In the genomic region with DNA sequence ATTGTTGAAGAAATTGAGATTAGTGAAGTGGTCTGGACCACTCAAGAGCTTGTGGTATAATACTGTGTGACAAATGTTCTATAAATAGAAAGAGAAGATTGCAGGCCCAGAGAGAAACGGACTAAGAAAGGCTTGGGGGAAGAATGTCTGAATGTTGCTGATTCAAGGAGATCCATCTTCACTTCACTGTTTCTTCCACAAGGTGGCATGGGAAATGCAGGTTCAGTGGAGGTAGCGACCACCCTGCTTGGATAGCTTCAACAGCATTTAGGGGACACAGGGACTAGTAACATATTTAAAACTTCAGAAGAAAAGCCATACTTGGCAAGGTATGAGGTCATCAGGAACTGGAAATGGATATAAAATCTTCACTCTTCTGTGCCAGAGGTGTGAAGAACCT, we compare ENCODE assay signal across 19 mouse cellular contexts.
DNase-seq lines count a peak whose midpoint lies in the region; ATAC-seq and TF ChIP-seq lines count a peak whose summit lies in the region.
"Had no signal": no experiment of that assay in that cellular context is flagged by ENCODE, and none has a peak within 500 bp of the region (broad histone marks: within the 10 kb centered on the region; RNA-seq: fewer than 3 reads in every experiment).

No protein-coding gene starts in this region.

- H3K4me3 ChIP-seq in kidney, postnatal 0 days (replicated peaks; ENCODE audit: low read depth, low read length), result no peak overlapping the region
- no peak overlapping the region for H3K4me3 ChIP-seq in kidney, embryonic 16.5 days (ENCODE audit: low read length)
- H3K4me3 ChIP-seq in stomach, postnatal 0 days (ENCODE audit: low read depth, low read length), result no peak overlapping the region
- H3K4me3 ChIP-seq: forebrain, embryonic 10.5 days; limb, embryonic 10.5 days had no signal

- no peak for DNase-seq in frontal cortex, postnatal 10 days (ENCODE audit: low spot score in 2 of 2)
- DNase-seq in kidney, postnatal 0 days (ENCODE audit: low spot score), result no peak
- DNase-seq in thymus, postnatal 0 days (ENCODE audit: low spot score), result peak; percentile 15
- no peak for DNase-seq in thymus, postnatal 36 days
- DNase-seq in stomach, postnatal 0 days (ENCODE audit: low spot score), result no peak
- DNase-seq in urinary bladder, postnatal 14 days (ENCODE audit: low spot score), result no peak
- DNase-seq: adrenal gland, postnatal 10 days; cerebellum, adult 8-10 months; gastrocnemius, postnatal 25 days; layer of hippocampus, postnatal 36 days; lung, adult 18-20 months; retina, postnatal 1 day had no signal

- H3K4me1 ChIP-seq in kidney, postnatal 0 days (replicated peaks; ENCODE audit: insufficient read depth, low read length), result no peaks in the 10 kb centered on the region
- H3K4me1 ChIP-seq in kidney, embryonic 16.5 days (ENCODE audit: insufficient read depth, low read length), result no peaks in the 10 kb centered on the region
- H3K4me1 ChIP-seq in stomach, postnatal 0 days (replicated peaks; ENCODE audit: control insufficient read depth, insufficient read depth), result no peaks in the 10 kb centered on the region
- H3K4me1 ChIP-seq: forebrain, embryonic 10.5 days; limb, embryonic 10.5 days had no signal

- H3K36me3 ChIP-seq in kidney, postnatal 0 days (ENCODE audit: insufficient read depth, low read length), result no peaks in the 10 kb centered on the region
- H3K36me3 ChIP-seq in kidney, embryonic 16.5 days (ENCODE audit: insufficient read depth, low read length), result no peaks in the 10 kb centered on the region
- no peaks in the 10 kb centered on the region for H3K36me3 ChIP-seq in stomach, postnatal 0 days (ENCODE audit: control insufficient read depth, insufficient read depth, low read length)
- H3K36me3 ChIP-seq: forebrain, embryonic 10.5 days; G1E; limb, embryonic 10.5 days had no signal

- H3K27me3 ChIP-seq in kidney, postnatal 0 days (ENCODE audit: insufficient read depth, low read length), result no peaks in the 10 kb centered on the region
- no peaks in the 10 kb centered on the region for H3K27me3 ChIP-seq in kidney, embryonic 16.5 days (ENCODE audit: insufficient read depth, low read length)
- H3K27me3 ChIP-seq in stomach, postnatal 0 days (ENCODE audit: control insufficient read depth, insufficient read depth, low read length), result no peaks in the 10 kb centered on the region

- TF ChIP-seq EP300 in stomach, postnatal 0 days (optimal IDR thresholded peaks at IDR 0.05), result no peak

- H3K27ac ChIP-seq in kidney, postnatal 0 days, result no peak overlapping the region
- H3K27ac ChIP-seq in kidney, embryonic 16.5 days (ENCODE audit: low read length), result no peak overlapping the region
- H3K27ac ChIP-seq in stomach, postnatal 0 days (replicated peaks), result no peak overlapping the region
- H3K27ac ChIP-seq: forebrain, embryonic 10.5 days; limb, embryonic 10.5 days had no signal

- no peaks in the 10 kb centered on the region for H3K9me3 ChIP-seq in kidney, postnatal 0 days (replicated peaks; ENCODE audit: low read length)
- no peaks in the 10 kb centered on the region for H3K9me3 ChIP-seq in kidney, embryonic 16.5 days (ENCODE audit: low read length)
- no peaks in the 10 kb centered on the region for H3K9me3 ChIP-seq in stomach, postnatal 0 days (ENCODE audit: control insufficient read depth, low read length)
- H3K9me3 ChIP-seq: forebrain, embryonic 10.5 days; G1E; limb, embryonic 10.5 days had no signal

- peak; percentile 45 for TF ChIP-seq CTCF in kidney, postnatal 0 days (IDR thresholded peaks at IDR 0.05; ENCODE audit: low read depth)
- TF ChIP-seq CTCF in stomach, postnatal 0 days (IDR thresholded peaks at IDR 0.05; ENCODE audit: low read depth), result peak; percentile 48

- no peak overlapping the region for H3K9ac ChIP-seq in kidney, postnatal 0 days (ENCODE audit: low read depth, low read length)
- H3K9ac ChIP-seq in kidney, embryonic 16.5 days (replicated peaks; ENCODE audit: low read length), result no peak overlapping the region
- no peak overlapping the region for H3K9ac ChIP-seq in stomach, postnatal 0 days (ENCODE audit: low read length)

- H3K4me2 ChIP-seq in kidney, postnatal 0 days (ENCODE audit: low read length), result no peak overlapping the region
- no peak overlapping the region for H3K4me2 ChIP-seq in kidney, embryonic 16.5 days (replicated peaks; ENCODE audit: low read depth, low read length)
- no peak overlapping the region for H3K4me2 ChIP-seq in stomach, postnatal 0 days (replicated peaks; ENCODE audit: low read depth)

- ATAC-seq in frontal cortex, adult (ENCODE audit: low TSS enrichment), result peak; percentile 65; the same call in 1 of the 2 replicates
- ATAC-seq in kidney, postnatal 0 days (replicated peaks; ENCODE audit: low FRiP score, low read depth), result no peak
- no peak for ATAC-seq in kidney, embryonic 16.5 days (ENCODE audit: low FRiP score, low TSS enrichment)
- no peak for ATAC-seq in stomach, postnatal 0 days (ENCODE audit: low FRiP score, low TSS enrichment)
- ATAC-seq: activated CD4-positive, CD25-positive, alpha-beta regulatory T cell, adult 4 months; inflammation-experienced regulatory T-cells, adult 6 months had no signal

- WGBS in kidney, postnatal 0 days, result 61% methylated on average over 2 of the region's 2 CpGs
- WGBS in kidney, embryonic 16.5 days, result 58% methylated on average over 2 of the region's 2 CpGs
- 48% methylated on average over 2 of the region's 2 CpGs for WGBS in stomach, postnatal 0 days
